Mouse (Mus musculus) gonadal fat pad, adult 2 months (tissue): ENCODE measurements around the gene H2-M5. TPM values are rescaled to one million over a fixed set of nuclear protein-coding genes. Genes with fewer than 3 reads are reported as not detected.
"Not testable (repeated sequence)": the region's sequence is repeated elsewhere in the genome, so short reads cannot be mapped to it uniquely, and the experiment has no call there.

Experiments
- DNase-seq: peaks from one replicate; pipeline ENCODE4 v3.0.0-alpha.2; 2012; ENCODE audit warnings: low read depth
- polyA plus RNA-seq: library from polyadenylated mRNA; depleted of rRNA; stranded (reverse); fragments of >200 nt; gene quantifications from 2 replicates; pipeline ENCODE4 v1.2.3, GENCODE M21; 2012; rRNA removed

H2-M5 gene
- polyA plus RNA-seq, result 0.16 and 0.18 TPM in 2 replicates

- DNase-seq, result no peak
Measured at GRCm38 (mm10) chr17:36989437-36989836, at the start of gene H2-M5. Gene H2-M5 (minus strand): TSS chr17:36989537.

GRCm38 (mm10) chr17:37029162-37029561 is 39.8 kb upstream of the H2-M5 start:
- no peak for DNase-seq

- DNase-seq, result no peak
Measured at GRCm38 (mm10) chr17:37028683-37029120, 39.4 kb upstream of the H2-M5 start.

- DNase-seq, result no peak
Measured at GRCm38 (mm10) chr17:37028212-37028611, 38.9 kb upstream of the H2-M5 start.

GRCm38 (mm10) chr17:37027486-37027885 is 38.1 kb upstream of the H2-M5 start:
- DNase-seq, result no peak

- no peak for DNase-seq
Measured at GRCm38 (mm10) chr17:37026425-37026824, 37.1 kb upstream of the H2-M5 start.

- DNase-seq, result no peak
Measured at GRCm38 (mm10) chr17:37022628-37023576, 33.6 kb upstream of the H2-M5 start, which contains the start of gene Mog. Gene Mog (minus strand): TSS chr17:37023398.

- DNase-seq, result not testable (repeated sequence)
Measured at GRCm38 (mm10) chr17:37019242-37019641, 29.9 kb upstream of the H2-M5 start.

GRCm38 (mm10) chr17:37018328-37018727 is 29.0 kb upstream of the H2-M5 start:
- no peak for DNase-seq

- no peak for DNase-seq
Measured at GRCm38 (mm10) chr17:37016333-37016732, 27.0 kb upstream of the H2-M5 start.

GRCm38 (mm10) chr17:37012141-37012540 is 22.8 kb upstream of the H2-M5 start:
- DNase-seq, result no peak

- no peak for DNase-seq
Measured at GRCm38 (mm10) chr17:37011719-37012118, 22.4 kb upstream of the H2-M5 start.

- no peak for DNase-seq
Measured at GRCm38 (mm10) chr17:37009460-37010042, 20.2 kb upstream of the H2-M5 start.

- no peak for DNase-seq
Measured at GRCm38 (mm10) chr17:37008161-37008560, 18.8 kb upstream of the H2-M5 start.

- no peak for DNase-seq
Measured at GRCm38 (mm10) chr17:37003366-37003765, 14.0 kb upstream of the H2-M5 start.

GRCm38 (mm10) chr17:37002364-37003330 is 13.3 kb upstream of the H2-M5 start:
- no peak for DNase-seq

GRCm38 (mm10) chr17:37000863-37001262 is 11.5 kb upstream of the H2-M5 start, which contains the start of gene Zfp57:
Gene Zfp57 (plus strand): TSS chr17:37001163.
- no peak for DNase-seq

- no peak for DNase-seq
Measured at GRCm38 (mm10) chr17:36998477-36998876, 9.1 kb upstream of the H2-M5 start.

GRCm38 (mm10) chr17:36997033-36997735 is 7.8 kb upstream of the H2-M5 start:
- DNase-seq, result no peak

GRCm38 (mm10) chr17:36995448-36995847 is 6.1 kb upstream of the H2-M5 start:
- DNase-seq, result no peak

- no peak for DNase-seq
Measured at GRCm38 (mm10) chr17:36994528-36994927, 5.2 kb upstream of the H2-M5 start.
